Mouse (Mus musculus) c-Kit-negative CD71-positive TER-119-positive erythroid progenitor cells, embryonic 14.5 days (primary cell): Measurements from ENCODE around the gene Trpm8.

Source experiments
- DNase-seq: peaks from one replicate; pipeline ENCODE4 v3.0.0-alpha.2; 2013; ENCODE audit warnings: low read depth, low spot score

Trpm8 gene

DNA sequence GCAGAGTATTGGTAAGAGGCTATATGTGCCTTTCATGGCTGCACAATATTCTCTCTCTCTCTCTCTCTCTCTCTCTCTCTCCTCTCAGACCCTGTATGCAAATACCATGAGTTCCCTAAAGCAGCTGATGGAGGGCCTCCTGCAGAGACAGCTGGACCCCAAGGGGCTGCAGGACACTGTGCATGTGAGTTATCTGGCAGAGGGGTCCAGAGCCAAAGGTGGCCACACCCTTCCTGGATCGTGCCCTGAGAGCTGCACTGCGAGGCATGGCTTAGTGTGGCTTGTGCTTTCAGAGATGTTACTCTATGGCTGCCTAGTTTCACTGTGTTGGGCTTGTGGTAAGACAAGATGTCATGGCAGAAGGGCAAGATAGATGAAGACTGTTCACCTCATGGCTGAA is 29.8 kb upstream of the Trpm8 start:
- no peak for DNase-seq

DNA sequence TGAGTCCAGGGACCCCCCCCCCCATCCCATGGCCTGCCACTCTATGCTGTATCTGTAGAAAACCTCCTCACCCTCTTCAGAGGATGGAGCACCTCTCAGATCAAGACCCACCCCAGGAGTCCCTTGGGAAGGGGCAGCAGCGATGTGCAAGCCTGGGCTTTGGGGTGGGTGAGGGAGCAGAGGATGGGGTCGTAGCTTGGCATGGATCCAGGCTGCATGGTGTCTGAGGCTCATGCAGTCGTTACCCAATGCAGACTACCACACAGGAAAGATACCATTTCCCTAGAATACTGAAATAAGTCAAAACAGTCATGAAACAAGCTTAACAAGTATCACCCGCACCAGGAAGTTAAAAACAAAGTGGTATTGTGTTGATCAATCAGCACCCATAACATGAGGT is 28.8 kb upstream of the Trpm8 start:
- DNase-seq, result no peak

DNA sequence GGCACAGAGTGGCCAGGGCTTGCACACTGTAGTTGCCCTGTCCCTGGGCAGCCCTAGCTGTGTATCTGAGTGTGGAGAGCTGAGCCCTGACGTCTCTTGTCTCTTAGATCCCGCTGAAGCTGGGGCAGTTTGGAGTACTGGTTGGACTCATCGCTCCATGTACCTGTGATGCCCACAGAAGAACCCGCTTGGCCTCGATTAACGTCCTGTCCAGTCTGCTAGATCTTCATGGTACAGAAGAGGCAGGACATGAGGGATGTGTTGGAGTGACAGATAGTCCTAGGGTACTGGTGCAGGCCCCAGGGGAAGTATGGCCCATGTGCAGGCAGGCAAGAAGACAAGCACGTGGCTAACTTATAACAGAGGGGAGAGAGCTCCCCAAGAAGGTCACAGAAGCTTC is 27.9 kb upstream of the Trpm8 start:
- DNase-seq, result no peak

DNA sequence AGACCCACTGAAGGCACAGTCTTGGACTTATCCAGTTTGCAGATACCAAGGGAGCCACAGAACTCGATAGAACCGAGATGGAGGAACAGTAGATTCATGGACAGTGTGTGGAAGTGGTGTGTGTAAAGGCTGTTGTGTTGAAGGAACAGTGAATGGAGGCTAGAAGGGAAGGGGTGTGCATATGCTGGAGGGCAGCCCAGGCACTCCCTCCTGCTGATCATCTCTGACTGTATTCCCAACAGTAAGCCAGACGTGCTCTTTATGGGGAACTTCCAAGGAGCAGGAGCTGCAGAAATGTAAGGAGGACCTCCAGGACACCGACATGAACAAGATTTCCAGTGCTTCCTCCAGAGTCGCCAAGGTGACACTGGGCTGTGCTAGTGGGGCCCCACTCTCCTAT is 27.4 kb upstream of the Trpm8 start:
- no peak for DNase-seq

DNA sequence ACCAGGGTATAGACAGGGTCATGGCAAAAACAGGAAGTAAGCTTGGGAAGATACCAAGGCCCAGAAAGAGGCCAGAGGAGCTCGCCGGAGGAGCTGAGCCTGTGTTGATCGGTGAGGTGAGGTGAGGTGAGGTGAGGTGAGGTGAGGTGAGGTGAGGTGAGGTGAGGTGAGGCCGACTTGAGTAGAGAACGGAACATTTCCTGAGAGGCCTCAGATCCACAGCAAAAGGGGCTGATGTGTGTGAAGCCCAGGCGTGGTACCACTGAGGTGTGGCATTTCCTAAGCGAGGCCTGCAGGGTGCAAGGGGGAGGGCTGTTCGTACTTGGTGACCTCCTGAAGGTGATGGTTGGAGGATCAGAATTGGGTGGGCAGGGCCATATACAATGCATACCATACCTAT is 24.4 kb upstream of the Trpm8 start:
- no peak for DNase-seq

DNA sequence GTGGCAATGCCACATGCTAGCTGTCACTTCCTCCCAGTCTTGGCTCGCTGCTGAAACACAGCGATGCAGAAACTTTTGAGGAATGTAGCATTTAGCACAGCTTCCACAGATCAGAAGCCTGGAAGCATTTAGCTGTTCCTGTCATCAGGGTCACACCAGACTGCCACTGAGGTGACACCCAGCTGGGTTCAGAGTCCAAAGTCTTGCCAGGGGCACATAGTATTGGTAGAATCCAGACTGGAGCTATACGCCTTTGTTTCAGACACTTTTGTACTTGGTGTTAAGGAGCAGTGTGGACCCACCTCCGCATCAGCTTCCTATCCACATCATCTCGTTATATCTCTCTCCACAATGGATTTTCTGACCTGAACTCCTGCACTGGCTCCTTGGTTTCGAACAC is 23.9 kb upstream of the Trpm8 start:
- no peak for DNase-seq

DNA sequence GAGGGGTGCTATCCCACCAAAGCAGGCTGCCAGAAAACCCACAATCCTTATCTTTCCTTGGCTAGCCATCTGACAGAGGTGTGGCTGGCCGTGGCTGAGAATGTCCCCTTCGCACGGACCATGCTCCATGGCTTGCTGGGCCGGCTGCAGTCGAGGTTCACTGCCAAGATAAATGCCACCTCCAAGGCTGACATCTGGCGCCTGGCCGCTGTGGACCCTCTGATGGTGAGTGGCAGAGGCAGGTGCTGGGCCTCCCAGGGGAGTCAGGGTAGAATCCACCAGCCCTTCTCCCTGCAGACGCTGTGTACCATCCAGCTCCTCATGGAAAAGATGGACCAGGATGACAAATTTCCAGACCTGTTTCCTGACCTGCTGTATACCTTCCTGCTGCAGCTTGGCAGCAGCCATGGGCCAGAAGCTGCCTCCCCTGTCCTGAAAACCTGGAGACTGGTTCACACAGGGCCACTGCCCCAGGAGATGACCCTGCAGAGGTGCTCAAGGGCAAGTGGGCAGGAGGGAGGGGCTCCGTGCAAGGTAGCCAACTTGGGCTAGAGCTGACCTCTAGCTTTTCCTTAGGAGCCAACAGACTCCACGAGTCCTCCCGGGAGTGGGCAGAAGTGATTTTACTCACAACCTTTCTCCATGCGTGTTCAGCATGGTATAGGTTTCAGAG is 22.5 kb upstream of the Trpm8 start:
- DNase-seq, result no peak

DNA sequence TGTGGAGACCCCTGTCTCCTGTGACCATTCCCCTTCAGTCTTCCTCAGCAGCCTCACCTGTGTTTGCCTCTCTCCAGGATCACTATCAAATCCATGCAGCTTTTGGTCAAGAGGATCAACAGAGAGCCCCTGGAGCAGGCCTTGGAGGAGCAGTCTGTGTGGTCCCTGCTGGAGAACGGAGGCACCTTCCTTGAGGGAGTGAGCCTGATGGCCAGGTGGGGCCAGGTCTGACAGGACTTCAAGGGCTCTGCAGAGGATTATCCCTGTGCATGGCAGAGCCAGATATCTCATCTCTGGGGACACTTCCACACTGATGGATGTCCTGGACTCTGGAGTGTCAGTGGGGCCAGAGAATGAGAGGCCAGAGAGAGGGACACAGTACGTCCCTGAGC is 22.0 kb upstream of the Trpm8 start:
- no peak for DNase-seq

DNA sequence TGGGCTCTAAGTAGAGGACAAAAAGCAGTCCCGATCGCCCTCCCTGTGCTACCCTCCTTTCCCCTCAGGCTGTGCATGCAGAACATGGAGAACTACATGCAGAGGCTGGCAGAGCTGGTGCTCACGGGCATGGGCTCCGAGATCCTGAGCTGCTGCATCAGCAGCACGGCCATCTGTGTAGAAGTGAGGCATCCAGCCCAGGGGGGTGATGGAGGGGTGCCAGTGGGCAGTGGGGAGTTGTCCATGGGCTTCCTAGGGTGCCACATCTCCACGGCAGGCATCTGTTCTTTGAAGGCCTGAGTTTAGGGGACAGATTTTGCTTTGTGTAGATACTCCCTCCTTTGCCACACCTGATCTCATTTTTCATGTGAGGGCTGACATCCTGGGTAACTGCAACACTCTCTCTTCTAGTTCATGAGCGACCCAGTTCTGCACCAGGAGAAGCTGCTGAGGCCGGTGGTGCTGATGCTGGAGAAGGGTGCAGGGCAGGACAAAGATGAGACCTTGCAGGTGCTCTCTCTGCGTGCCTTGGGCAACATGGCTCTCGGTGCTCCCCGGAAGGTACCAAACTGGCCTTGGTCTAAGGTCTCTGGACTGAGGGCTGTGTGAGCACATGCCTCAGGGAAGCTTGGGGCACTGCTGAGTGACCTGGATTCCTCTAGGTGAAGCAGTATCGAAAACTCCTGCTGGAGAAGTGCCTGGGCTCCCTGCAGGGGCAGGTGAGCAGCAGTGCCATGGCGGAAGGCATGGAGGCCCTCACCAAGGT is 21.3 kb upstream of the Trpm8 start:
- DNase-seq, result no peak

DNA sequence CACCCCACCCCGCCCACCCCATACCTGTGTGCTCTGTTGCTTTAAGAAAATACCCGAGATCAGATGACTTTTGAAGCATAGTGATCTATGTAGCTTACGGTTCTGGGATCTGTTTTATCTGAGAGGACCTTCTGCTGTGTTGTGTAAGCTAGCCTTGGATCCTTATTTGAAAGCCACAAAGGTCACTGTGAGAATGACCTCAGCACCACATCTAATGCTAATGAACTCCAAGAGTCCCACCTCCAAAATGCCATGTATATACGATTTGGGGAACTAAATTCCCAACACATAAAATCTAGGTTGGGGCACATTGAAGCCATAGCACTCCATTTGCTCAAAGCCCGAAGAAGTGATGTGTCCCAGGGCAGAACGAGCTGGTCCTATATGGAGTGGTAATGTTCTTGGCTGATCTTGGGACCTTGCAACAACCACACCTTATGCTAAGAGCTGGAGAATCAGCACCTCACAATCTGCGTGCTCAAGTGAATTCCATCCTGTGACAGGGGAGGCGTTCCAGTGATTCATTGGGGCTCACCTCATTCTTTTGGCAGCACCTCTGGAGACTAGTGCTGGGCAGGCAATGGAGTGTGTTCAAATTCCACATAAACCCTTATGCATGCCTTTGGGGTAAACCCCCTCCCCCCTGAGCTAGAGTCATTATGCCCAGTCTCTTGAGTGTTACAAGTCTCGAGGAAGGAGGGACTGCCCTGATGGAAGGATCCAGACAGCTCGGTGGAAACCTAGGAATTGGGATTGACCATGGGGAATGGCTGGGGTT is 20.4 kb upstream of the Trpm8 start:
- DNase-seq, result no peak

DNA sequence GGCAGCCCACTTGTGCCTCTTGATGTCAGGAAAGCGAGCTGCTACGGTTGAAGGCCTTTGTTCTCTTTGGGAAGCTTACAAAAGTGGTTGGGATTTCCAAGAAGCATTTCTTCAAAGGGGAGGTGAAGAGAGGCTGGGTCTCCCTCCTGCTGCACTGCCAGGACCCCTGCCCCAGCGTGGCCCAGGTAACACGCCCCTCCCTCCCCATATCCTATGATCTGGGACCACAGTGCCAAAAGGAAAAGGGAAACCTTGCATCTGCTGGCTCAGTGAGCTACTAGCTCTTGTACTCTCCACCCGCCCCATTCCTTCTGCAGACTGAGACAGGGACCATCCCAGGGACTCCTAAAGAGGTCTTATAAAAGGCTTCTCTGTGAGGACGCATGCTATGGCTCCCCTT is 19.8 kb upstream of the Trpm8 start:
- DNase-seq, result no peak

DNA sequence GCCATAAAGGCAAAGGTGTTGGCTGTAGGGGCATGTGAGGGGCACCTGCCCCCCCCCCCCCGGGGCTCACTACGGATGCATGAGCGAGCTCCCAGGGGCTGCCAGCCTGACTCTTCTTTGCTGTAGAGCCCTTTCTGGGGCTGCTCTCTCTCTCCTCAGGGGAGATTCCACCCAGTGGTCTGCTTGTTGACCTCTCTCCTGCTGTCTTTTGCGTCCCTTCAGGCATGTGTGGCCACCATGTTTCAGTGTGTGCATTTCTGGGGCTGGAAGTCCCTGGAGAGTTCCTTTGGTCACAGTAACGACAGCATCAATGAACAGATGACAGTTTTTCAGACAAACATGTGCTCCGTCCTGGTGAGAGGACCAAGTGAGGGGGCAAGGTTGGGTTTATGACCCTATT is 19.1 kb upstream of the Trpm8 start:
- no peak for DNase-seq

DNA sequence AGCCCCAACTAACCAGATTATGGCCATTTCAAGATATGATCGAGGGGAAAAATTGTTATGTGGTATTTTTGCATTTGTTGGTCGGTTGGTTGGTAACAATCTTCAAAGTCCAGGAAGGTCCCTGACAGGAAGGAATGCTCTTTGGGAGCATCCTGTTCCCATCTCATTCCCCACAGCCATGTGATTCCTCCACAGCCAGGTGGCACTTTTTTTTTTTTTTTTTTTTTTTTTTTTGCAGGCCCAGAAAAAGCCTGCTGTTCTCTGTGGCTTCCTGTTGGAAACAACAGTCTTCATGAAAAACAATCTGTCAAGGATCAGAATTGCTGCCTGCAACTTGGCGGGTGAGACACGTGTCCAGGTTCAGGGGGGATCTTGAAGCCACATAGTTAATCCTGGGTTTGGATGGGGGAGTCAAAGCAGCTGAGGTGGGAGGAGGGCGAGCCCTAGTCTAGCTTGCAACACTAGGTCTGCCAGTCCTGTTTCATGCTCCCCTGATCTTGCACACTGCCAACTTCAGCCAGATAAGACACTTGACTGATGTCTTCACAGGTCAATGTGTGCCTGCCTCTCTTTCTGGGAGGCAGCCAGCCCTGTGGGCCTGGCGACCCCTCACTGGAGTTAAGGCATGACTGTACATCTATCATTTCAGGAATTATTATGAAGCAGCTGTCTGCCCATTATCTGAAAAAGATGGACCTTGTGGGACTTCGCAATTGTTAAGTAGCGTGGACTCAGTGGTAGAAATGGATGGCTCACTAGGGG is 18.4 kb upstream of the Trpm8 start:
- no peak for DNase-seq

DNA sequence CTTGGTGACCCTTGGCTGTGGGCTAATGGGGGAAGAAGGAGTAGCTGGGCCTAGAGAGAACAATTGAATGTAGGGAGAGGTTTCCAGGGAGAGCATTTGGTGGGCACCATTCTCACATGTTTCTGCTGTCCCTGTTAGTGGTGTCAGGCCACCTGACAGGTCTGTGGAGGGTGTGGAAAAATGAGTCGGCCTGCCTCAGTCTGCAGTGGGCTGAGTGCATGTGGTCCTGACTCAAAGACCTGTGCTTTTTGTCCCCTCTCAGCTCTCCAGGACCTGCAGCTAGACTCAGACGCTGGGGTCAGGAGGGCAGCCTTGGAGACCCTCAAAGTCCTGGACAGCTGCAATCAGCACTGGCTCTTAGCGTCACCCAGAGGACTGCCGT is 17.8 kb upstream of the Trpm8 start:
- DNase-seq, result no peak

DNA sequence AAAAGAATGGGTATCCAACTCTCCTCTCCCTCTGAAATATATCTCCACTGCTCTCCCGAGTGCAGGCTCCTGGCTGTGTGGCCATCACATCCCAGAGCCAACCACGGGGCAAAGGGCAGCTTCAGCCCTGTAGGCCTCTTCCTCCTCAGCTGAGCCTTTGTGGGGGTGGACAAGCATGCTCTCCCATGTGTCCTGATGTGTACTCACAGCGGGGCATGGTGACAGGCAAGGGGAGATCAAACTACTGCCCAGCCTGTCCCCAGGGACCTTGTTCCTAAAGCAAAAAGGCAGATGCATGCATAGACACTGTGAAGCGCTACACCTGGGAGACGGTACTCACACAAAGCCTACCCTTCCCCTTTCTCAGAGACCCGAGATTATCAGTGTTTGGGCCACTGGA is 17.3 kb upstream of the Trpm8 start:
- DNase-seq, result no peak

DNA sequence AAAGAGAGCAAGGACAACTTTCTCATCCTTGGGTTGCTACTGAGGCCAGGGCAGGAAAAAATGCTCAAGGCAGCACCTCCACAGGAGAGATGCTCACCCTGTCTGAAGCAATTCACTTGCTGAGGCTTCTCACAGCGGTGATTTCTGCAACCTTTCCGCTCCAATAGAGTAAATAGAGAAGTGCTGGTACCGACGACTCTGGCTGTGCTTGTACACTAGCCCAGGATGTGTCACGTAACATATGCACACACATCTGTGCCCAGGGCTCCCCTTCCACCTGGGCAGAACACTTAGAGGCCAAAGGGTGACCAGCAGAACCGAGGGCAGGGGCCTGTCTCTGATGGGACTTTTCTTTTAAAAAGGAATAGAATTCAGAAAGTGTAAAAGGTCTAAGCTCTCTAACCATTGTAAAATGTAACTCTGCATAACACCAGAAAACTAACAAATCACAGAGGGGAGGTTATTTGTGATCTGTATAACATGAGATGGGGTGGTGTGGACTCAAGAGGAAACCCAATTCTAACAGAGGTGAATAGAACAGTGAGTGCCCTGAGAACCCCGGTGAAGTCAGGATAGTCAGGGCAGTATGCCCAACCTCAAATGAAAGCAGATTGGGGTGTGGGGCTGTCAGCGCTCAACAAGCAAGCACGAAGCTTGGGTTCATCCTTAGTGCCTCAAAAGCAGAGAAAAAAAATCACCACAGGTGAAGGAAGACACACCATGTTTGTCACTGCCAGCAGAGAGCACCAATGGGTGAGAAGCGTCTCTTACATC is 16.7 kb upstream of the Trpm8 start:
- DNase-seq, result no peak

DNA sequence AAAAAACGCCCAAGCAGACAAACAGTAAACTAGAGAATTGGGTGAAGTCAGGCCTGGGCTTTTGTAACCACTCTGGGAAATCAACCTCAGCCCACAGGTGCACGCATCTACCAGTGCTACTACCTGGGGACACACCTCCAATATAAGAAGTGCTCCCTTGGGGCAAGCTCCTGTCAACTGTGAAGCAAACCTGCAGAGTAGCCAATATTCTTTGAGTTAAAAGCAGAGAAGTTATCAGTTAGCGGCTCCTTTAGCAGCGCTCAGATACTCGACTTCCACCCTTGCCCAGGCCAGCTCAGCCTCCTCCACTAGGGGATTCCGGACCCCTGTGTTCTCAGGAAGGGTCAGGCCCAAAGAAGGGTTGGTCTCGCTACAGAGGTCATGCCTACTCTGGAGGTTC is 15.8 kb upstream of the Trpm8 start:
- no peak for DNase-seq

DNA sequence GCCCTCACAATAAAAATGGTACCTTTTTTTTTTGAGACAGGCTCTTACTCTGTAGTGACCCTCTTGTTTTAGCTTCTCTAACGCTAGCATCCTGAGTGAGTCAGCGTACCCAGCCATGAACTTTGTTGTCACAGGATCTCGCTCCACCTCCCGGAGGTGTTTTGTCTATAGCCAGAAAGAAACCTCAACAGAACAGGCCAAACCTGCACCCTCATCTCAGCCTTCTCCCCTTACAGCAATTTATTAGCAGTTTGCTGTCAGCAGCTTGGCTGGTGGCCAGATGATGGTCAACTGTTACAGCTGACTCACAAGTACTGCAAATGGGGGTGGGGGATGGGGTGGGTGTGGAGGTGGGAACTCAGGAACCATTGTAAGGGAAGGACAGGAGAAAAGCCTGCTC is 15.2 kb upstream of the Trpm8 start:
- DNase-seq, result no peak

DNA sequence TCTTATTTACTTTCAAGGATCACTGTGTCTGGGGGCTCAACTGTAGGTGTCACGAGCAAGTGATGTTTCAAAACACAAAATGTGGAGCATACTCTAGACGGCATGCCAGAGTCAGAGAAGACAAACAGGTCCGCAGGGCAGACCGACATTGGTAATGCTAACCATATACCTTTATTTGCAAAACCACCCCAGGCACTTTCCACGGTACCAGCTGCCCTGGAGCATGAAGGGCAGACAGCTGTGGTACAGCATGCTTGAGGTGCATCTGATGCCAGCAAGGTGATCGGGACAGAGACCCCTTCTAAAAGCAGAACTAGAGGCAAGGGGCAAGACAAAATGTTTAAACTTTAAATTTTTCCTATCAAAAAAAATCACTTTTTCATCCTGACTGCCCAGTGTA is 14.5 kb upstream of the Trpm8 start:
- no peak for DNase-seq

DNA sequence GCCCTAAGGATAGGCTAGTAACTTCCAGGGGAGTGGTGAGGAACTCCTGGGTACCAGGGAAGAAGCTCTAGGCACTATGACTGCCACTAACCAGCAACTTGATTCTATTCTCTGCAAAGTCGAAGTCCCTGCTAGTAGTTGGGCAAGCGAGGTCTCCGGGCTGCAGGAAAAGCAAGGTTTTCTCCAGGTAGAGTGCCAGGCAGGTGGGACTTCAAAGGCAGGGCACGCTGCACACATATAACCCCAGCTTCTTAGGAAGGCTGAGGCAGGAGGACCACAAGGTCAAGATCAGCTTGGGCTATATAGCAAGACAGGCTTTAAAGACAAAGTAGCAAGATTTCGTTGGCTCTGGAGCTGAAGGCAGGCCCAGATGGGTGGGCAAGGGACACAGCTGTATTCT is 13.7 kb upstream of the Trpm8 start:
- no peak for DNase-seq

DNA sequence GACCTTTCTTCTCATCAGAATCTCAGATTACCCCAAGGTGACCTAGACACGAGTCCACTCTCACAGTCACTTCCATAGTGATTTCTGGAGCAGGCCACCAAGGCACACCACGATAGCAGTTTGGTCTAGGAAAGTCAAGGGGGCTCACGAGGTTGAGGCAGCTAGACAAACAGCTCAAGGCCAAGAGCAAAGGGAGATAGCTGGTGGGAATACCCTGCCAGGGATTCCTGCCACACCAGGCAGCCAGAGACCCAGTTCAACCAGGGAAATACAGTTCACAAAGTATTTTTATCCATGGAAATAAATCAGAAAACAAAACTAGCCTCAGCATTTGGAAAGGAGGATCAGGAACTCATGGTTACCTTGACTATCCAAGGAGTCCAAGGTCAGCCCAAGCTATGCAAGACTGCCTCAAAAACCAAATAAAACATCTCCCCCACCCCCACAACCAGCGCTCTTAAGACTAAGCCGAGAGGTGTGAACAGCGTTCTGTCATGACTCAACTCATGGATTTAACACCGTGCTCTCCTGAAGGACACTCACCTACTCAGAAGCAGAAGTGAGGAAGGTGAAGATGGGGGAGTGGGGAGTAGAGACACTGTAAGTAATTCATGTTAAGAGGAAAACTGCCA is 13.1 kb upstream of the Trpm8 start:
- no peak for DNase-seq
